Mouse (Mus musculus): ENCODE data around the gene Abca4.
"Not testable (repeated sequence)": the region's sequence is repeated elsewhere in the genome, so short reads cannot be mapped to it uniquely, and the experiment has no call there.

Gene Abca4

GRCm38 (mm10) chr3:122221240-122222036 lies 177.2 kb downstream of the Abca4 start:
- DNase-seq, result no peak

- not testable (repeated sequence) for DNase-seq
Measured at GRCm38 (mm10) chr3:122226972-122227371, 182.7 kb downstream of the Abca4 start.

Measured in lung, adult 18-20 months (tissue).